Comparison of ENCODE assay signal across 8 mouse cellular contexts in genomic region chr2:75589452-75589851, GRCm38 (mm10).
DNase-seq lines count a peak whose midpoint lies in the region; ATAC-seq lines count a peak whose summit lies in the region.

No protein-coding gene starts in this region.

- H3K4me1 ChIP-seq in kidney, embryonic 15.5 days: peaks cover 29% of the 10 kb centered on the region
- H3K4me1 ChIP-seq in liver, embryonic 11.5 days (replicated peaks; ENCODE audit: control insufficient read depth, insufficient read depth, low read length): no peaks in the 10 kb centered on the region

- H3K4me2 ChIP-seq in kidney, embryonic 15.5 days: peak overlapping the region; percentile 55
- peak overlapping the region; percentile 63 for H3K4me2 ChIP-seq in liver, embryonic 11.5 days

- intact Hi-C loops in heart, postnatal 10 days (cut with DNase I): loop anchor here (2.0 to 10.0 kb wide), 5 partner anchors 277 to 625 kb away; no protein-coding TSS in a partner anchor

- H3K36me3 ChIP-seq in kidney, embryonic 15.5 days: no peaks in the 10 kb centered on the region
- H3K36me3 ChIP-seq in liver, embryonic 11.5 days (ENCODE audit: control insufficient read depth, insufficient read depth, low read length): no peaks in the 10 kb centered on the region

- peak; percentile 50; the same call in 1 of the 2 replicates for ATAC-seq in kidney, embryonic 15.5 days (replicated peaks; ENCODE audit: low FRiP score)
- ATAC-seq in liver, embryonic 11.5 days (replicated peaks; ENCODE audit: low FRiP score): no peak

- peak overlapping the region; percentile 30 for H3K4me3 ChIP-seq in kidney, embryonic 15.5 days (replicated peaks)
- H3K4me3 ChIP-seq in liver, embryonic 11.5 days (ENCODE audit: low read depth, low read length): peak overlapping the region; percentile 27

- H3K9ac ChIP-seq in kidney, embryonic 15.5 days: peak overlapping the region; percentile 38; the same call in 1 of the 2 replicates
- no peak overlapping the region for H3K9ac ChIP-seq in liver, embryonic 11.5 days (ENCODE audit: low read depth, low read length)

- no peaks in the 10 kb centered on the region for H3K9me3 ChIP-seq in kidney, embryonic 15.5 days (replicated peaks)
- H3K9me3 ChIP-seq in liver, embryonic 11.5 days (ENCODE audit: control insufficient read depth, low read length): no peaks in the 10 kb centered on the region

- WGBS in kidney, embryonic 15.5 days: 6% methylated on average over 19 of the region's 19 CpGs
- WGBS in liver, embryonic 11.5 days: 4% methylated on average over 19 of the region's 19 CpGs

- peak overlapping the region; percentile 75; the same call in 1 of the 2 replicates for H3K27ac ChIP-seq in kidney, embryonic 15.5 days
- no peak overlapping the region for H3K27ac ChIP-seq in liver, embryonic 11.5 days (ENCODE audit: low read depth, low read length)

- no peak for DNase-seq in kidney, postnatal 25 days
- DNase-seq in embryo, embryonic 10 days (ENCODE audit: low spot score): peak; percentile 63
- DNase-seq in heart, postnatal 10 days: peak; percentile 10 to 23
- no peak for DNase-seq in liver, embryonic 11.5 days (ENCODE audit: low spot score)
- peak; percentile 52 for DNase-seq in retina, postnatal 1 day
- no peak for DNase-seq in ovary, postnatal 36 days (ENCODE audit: low spot score)
- no peak for DNase-seq in MN1 (ENCODE audit: low spot score)

- H3K27me3 ChIP-seq in kidney, embryonic 15.5 days: peaks cover 10% of the 10 kb centered on the region
- peaks cover 5% of the 10 kb centered on the region for H3K27me3 ChIP-seq in liver, embryonic 11.5 days (replicated peaks; ENCODE audit: control insufficient read depth, insufficient read depth, low read length)

Comparison
In these comparisons a context has a peak if more than half of its experiments do, and no peak if none do; other contexts are left out.
1. DNase-seq: peak in embryo, embryonic 10 days (single experiment), heart, postnatal 10 days (2 of 2) and retina, postnatal 1 day (single experiment); none in kidney, postnatal 25 days (0 of 2), liver, embryonic 11.5 days (single experiment), ovary, postnatal 36 days (single experiment) and MN1 (single experiment).